Mouse (Mus musculus) retina, postnatal 1 day (tissue): Measurements from ENCODE around the gene Ccl24.
A peak's percentile ranks its signal among the peaks of the same experiment; 100 is the strongest.
"Not testable (repeated sequence)": the region's sequence is repeated elsewhere in the genome, so short reads cannot be mapped to it uniquely, and the experiment has no call there.

Source experiments
- DNase-seq: peaks from one replicate; pipeline ENCODE4 v3.0.0-alpha.2; 2012

Gene Ccl24

DNA sequence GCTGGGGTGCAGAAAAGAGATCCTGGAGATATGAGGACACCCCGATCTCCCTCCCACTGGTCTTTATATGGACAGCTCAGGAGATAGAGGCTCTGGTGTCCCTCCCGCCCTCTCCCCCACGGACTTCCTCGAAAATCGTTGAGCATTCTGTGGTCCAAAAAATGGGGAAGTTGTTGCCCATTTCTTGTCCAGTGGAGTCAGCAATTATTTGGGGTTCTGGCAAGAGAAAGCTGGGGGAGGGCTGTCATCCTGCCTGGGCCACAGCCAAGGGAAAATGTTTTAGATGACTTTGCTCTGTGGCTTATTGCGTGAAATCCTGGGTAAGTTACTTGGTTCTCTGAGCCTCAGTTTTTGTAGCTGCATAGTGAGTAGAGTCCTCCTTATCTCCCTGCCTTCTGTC lies at the start of gene Ccl24:
Gene Ccl24, minus strand, starts transcription at position 44 of the 400 bp plus-strand sequence.
- no peak for DNase-seq

DNA sequence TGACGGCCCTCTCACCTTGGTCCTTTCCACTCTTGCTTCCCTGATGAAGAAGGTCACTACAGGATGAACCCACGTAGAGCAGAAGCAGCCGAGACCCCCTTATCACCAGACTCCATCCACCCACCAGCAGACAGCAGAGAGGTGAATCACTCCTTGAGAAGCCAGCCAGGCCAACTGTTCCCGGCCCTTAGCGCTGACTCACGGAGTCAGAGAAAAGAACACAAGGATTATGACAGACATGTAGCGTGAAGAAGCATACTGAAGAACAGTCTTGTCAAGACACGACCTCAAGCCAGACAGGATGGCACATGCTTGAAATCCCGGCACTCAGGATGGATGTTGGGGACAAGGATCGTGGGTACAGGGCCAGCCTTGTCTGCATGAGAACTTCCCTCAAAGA lies 48.9 kb upstream of the Ccl24 start:
- no peak for DNase-seq

GRCm38 (mm10) chr5:135620526-135620925 lies 47.7 kb upstream of the Ccl24 start:
- DNase-seq = no peak

DNA sequence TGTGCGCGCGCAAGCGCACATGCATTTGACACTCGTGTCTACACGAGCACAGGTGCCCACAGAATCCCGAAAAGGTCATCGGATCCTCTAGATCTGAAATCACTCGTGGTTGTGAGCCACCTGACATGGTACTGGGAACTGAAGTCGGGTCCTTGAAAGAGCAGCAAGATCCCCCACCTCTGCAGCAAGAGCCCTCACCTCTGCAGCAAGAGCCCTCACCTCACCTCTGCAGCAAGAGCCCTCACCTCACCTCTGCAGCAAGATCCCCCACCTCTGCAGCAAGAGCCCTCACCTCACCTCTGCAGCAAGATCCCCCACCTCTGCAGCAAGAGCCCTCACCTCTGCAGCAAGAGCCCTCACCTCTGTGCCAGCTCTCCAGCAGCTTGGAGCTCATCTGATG lies 46.9 kb upstream of the Ccl24 start:
- DNase-seq = not testable (repeated sequence)

GRCm38 (mm10) chr5:135609794-135610193 lies 36.9 kb upstream of the Ccl24 start:
- DNase-seq = no peak

- DNase-seq = no peak
These were observed 34.7 kb upstream of the Ccl24 start for GRCm38 (mm10) chr5:135607581-135607980.

DNA sequence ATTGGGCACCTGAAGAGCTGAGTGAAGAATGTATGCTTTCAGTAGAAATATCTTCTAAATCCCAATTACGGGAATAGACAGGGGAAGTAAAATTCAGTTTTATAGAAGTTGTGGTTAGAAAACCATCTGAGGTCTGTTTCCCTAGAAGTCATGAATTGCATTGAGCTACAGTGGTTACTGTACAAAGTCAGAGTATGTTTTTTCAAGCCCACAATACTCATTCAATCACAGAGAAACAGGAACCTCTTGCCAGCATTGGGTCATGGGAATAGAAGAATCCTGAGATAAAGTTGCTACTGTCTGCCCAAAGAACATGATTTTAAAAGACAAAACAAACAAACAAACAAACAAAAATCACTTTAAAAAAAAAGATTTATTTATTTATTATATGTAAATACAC lies 33.9 kb upstream of the Ccl24 start:
- not testable (repeated sequence) for DNase-seq

- not testable (repeated sequence) for DNase-seq
These were observed 31.8 kb upstream of the Ccl24 start for GRCm38 (mm10) chr5:135604643-135605042.

- DNase-seq = no peak
These were observed 17.3 kb upstream of the Ccl24 start for GRCm38 (mm10) chr5:135589996-135590784.

DNA sequence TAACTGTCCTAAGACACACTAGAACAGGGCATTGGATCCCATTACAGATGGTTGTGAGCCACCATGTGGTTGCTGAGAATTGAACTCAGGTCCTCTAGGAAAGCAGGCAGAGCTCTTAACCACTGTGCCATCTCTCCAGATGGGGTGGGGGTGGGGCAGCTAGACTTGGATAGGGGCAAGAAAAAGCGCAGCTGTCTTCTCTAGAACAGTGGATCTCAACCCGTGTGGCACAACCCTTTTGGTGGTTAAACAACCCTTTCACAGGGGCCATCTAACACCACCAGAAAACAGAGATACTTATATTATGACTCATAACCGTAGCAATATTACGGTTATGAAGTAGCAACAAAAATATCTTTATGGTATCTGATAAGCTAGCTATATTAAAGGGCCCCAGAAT lies 14.9 kb upstream of the Ccl24 start:
- no peak for DNase-seq

GRCm38 (mm10) chr5:135585691-135586090 lies 12.8 kb upstream of the Ccl24 start:
- DNase-seq = no peak

- no peak for DNase-seq
These were observed 9.5 kb upstream of the Ccl24 start for GRCm38 (mm10) chr5:135582330-135582729.

DNA sequence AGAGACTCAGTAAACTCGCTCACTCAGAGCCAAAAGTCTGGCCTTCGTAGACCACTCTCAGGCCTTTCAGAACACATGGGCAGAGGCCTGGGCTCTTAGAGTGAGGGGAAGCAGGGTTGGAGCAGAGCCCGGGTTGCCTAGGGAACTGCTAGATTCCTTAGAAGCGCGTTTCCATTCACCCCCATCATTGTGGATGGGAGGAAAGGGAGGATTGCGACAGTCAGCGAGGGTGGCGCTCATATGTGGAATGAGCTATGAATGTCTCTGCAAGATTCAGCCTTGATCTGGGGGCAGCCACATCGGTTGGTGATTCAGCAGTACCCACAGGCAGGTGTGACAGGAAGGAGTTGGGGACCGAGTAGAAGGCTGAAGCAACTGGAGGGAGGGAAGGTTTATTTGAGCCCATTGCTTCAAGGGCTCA lies 6.5 kb upstream of the Ccl24 start:
- DNase-seq = no peak

GRCm38 (mm10) chr5:135576055-135576454 lies 3.2 kb upstream of the Ccl24 start:
- DNase-seq = no peak

DNA sequence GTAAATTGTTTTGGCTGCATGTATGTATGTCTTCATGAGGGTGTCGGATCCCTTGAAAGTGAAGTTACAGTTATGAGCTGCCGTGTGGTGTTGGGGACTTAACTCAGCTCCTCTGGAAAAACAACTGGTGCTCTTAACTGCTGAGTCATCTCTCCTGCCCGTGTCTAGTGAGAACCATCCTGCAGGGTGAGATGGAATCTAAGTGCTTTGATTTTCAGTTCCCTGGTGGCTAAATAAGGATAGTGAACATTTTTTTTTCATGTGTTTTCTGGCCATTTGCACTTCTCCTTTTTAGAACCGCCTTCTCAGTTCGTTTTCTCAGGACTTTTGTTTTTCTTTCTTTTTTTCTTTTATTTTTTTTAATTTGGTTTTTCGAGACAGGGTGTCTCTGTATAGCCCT lies 4.2 kb downstream of the Ccl24 start:
- DNase-seq = no peak

- DNase-seq = no peak
These were observed 5.1 kb downstream of the Ccl24 start for GRCm38 (mm10) chr5:135567556-135568265.

GRCm38 (mm10) chr5:135563469-135563868 lies 9.4 kb downstream of the Ccl24 start, which contains the start of gene Ccl26:
Ccl26 (minus strand) TSS chr5:135563569.
- DNase-seq = no peak

DNA sequence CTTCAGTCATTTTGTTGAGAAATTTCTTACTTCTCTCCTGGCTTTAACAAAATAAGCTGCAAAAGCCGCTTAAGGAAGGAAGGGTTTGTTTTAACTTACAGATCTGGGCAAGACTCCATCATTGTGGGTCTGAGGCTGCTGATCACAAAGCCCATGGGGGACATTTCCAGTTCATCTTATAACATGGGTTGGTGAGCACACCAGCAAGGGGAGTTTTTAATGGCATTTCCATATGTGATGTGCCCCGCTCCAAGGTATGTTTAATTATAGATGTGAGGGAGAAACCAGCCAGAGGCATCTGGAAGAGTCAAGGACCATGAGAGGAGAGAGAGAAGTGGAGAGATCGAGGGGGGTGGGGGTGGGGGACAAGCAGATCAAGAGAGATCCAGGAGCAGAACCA lies 15.2 kb downstream of the Ccl24 start:
- DNase-seq = peak; percentile 16

- peak; percentile 58 for DNase-seq
These were observed 15.8 kb downstream of the Ccl24 start for GRCm38 (mm10) chr5:135557051-135557450.

DNA sequence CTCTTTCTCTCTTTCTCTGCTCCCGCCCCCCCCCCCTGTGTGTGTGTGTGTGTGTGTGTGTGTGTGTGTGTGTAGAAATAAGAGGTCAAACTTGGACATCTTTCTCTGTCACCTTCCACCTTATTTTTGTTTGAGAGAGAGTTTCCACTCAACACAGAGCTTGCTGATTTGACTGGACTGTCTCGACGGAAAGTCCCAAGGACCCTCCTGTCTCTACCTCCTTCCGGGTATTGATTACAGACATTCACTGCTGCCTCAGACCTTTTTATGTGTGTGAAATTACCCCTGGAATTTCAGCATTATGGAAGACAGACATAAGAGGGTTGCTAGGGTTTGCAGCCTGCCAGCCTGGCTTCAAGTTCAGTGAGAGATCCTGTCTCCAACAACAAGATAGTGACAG lies 16.6 kb downstream of the Ccl24 start:
- DNase-seq = no peak

- no peak for DNase-seq
These were observed 21.3 kb downstream of the Ccl24 start for GRCm38 (mm10) chr5:135551591-135551990.

DNA sequence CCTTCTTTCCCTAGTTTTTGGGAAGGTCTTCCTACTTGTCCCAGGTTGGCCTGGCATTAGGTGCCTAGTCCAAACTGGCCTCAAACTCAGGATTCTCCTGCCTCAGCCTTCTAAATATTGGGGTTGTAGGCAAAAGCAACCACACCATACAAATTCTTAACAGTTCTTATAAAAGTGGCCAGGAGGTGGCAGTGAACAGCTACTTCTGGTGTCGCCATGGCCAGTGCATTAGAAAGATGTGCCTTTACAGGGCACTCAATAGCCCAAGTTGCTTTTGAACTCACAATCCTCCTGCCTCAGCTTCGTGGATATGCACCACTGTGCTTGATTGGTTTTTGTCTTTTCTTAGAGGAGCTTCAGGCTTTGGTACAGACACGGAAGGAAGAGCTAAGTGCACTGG lies 21.9 kb downstream of the Ccl24 start:
- DNase-seq = peak; percentile 52

GRCm38 (mm10) chr5:135547990-135548389 lies 24.9 kb downstream of the Ccl24 start:
- DNase-seq = no peak
